Mouse (Mus musculus) inflammation-experienced regulatory T-cells, adult 16 weeks (primary cell): ENCODE data around the gene Olfr319. TPM values are rescaled to one million over a fixed set of nuclear protein-coding genes. Genes with fewer than 3 reads are reported as not detected.

Experiments used
- polyA plus RNA-seq: library from polyadenylated mRNA; unstranded; fragments of 100-300 nt; shearing (Covaris generic); gene quantifications from one replicate; pipeline ENCODE4 v1.2.1, GENCODE M21; 2017

Olfr319 gene
- polyA plus RNA-seq: not detected

DNA sequence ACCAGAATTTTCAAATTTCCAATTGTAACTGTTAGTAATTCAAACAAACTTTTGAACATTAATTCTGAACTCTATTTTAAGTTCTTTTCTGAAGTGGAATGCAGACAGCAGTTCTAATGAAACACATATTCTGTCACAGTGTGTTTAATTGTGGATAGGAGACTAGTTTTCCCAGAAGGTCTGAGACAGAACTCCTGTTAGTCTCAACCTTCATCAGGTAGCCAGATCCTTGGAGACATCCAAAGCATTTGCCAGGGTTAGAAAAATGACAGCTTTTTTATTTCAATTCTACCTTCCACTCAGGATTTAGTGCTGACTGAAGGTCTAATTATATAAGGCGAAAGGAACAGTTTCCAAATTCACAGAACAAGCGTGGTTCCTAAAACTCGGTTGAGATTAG, at the start of gene Olfr319:
TSS of gene Olfr319 (plus strand) at position 301 of the 400 bp plus-strand sequence.

GRCm38 (mm10) chr11:58658596-58658995, 40.4 kb upstream of the Olfr319 start, which contains the start of gene Olfr322:
TSS of gene Olfr322 (plus strand) at chr11:58658782.

GRCm38 (mm10) chr11:58680799-58681198, 18.2 kb upstream of the Olfr319 start, which contains the start of gene Olfr320:
TSS of gene Olfr320 (plus strand) at chr11:58681099.

DNA sequence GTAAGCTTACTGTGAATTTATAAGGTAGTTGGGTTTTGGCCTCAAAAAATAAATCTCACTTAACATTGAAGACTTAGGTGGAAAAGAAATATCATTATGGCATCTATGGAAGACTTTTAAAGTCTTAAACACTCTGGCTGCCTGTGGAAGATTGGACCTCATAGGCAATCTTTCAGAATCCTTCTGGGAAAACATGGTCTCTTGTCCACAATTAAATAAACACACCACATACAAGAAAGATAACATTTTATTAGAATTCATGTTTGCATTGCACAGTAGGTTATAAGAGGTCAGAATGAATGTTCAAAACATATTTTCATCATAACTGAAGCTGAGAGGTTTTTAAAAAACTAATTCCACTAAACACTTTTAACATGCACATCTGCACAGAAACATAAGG, 25.0 kb downstream of the Olfr319 start, which contains the start of gene Olfr318:
TSS of gene Olfr318 (minus strand) at position 101 of the 400 bp plus-strand sequence.

DNA sequence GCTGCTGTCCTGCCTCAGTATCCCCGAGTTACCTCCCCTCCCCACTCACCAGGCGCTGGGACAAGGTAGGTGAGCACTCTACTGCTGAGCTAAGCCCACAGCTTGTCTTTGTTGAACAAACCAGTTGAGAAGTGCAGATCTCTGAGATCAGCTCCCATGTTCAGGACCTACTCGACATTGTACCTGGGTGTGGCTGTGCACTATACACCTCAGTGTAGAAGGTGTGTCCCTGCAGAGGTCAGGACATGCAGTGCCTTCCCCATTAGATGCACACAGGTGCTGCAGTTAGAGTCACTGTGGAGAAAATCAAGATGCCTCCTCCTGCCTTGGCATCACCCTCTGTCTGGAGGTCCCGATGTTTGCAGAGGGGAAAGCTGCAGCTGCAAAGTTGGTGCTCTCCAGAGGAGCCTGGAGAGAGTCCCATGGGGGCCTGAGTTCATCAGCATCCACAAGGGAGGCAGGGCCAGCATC, 39.9 kb downstream of the Olfr319 start, which contains the start of gene Olfr317:
TSS of gene Olfr317 (minus strand) at position 421 of the 471 bp plus-strand sequence.

GRCm38 (mm10) chr11:58752434-58752833, 53.5 kb downstream of the Olfr319 start, which contains the start of gene Olfr316:
TSS of gene Olfr316 (plus strand) at chr11:58752734.

Other genes with a start within 250 kb of the Olfr319 start
- not detected for gene Lypd9, start 246.2 kb upstream of the Olfr319 start, polyA plus RNA-seq
- not detected for gene Olfr30, start 236.9 kb upstream of the Olfr319 start, polyA plus RNA-seq
- not detected for gene Olfr332, start 206.6 kb upstream of the Olfr319 start, polyA plus RNA-seq
- gene Olfr331, start 196.6 kb upstream of the Olfr319 start, polyA plus RNA-seq: not detected
- not detected for gene Olfr330, start 164.3 kb upstream of the Olfr319 start, polyA plus RNA-seq
- gene Olfr329-ps, start 152.7 kb upstream of the Olfr319 start, polyA plus RNA-seq: not detected
- not detected for gene Olfr328, start 143.5 kb upstream of the Olfr319 start, polyA plus RNA-seq
- gene Olfr224, start 128.6 kb upstream of the Olfr319 start, polyA plus RNA-seq: 0.26 TPM
- not detected for gene Olfr325, start 121.4 kb upstream of the Olfr319 start, polyA plus RNA-seq
- gene Olfr324, start 104.0 kb upstream of the Olfr319 start, polyA plus RNA-seq: not detected
- gene 2210407C18Rik, start 83.1 kb upstream of the Olfr319 start, polyA plus RNA-seq: not detected
- not detected for gene Olfr323, start 68.7 kb upstream of the Olfr319 start, polyA plus RNA-seq
- gene Trim58, start 58.7 kb upstream of the Olfr319 start, polyA plus RNA-seq: not detected
- gene Olfr322, start 40.4 kb upstream of the Olfr319 start, polyA plus RNA-seq: not detected
- not detected for gene Olfr320, start 18.1 kb upstream of the Olfr319 start, polyA plus RNA-seq
- not detected for gene Olfr318, start 24.9 kb downstream of the Olfr319 start, polyA plus RNA-seq
- gene Olfr317, start 40.0 kb downstream of the Olfr319 start, polyA plus RNA-seq: not detected
- not detected for gene Olfr316, start 53.6 kb downstream of the Olfr319 start, polyA plus RNA-seq
- not detected for gene Olfr315, start 74.0 kb downstream of the Olfr319 start, polyA plus RNA-seq
- not detected for gene Olfr314, start 83.8 kb downstream of the Olfr319 start, polyA plus RNA-seq
- not detected for gene Fam183b, start 102.8 kb downstream of the Olfr319 start, polyA plus RNA-seq
- not detected for gene Olfr313, start 115.8 kb downstream of the Olfr319 start, polyA plus RNA-seq
- not detected for gene Olfr312, start 130.1 kb downstream of the Olfr319 start, polyA plus RNA-seq
- gene Olfr311, start 140.1 kb downstream of the Olfr319 start, polyA plus RNA-seq: not detected
- 14.7 TPM for gene Gm12258, start 148.0 kb downstream of the Olfr319 start, polyA plus RNA-seq
- 16.0 TPM for gene 2810021J22Rik, start 168.1 kb downstream of the Olfr319 start, polyA plus RNA-seq
- gene Zfp39, start 205.1 kb downstream of the Olfr319 start, polyA plus RNA-seq: 16.8 TPM
- gene Btnl10, start 218.7 kb downstream of the Olfr319 start, polyA plus RNA-seq: not detected
- 12.3 TPM for gene Rnf187, start 239.8 kb downstream of the Olfr319 start, polyA plus RNA-seq
- gene Hist3h2ba, start 249.8 kb downstream of the Olfr319 start, polyA plus RNA-seq: 17.8 TPM